Mouse (Mus musculus) gonadal fat pad, adult 2 months (tissue): ENCODE measurements around the gene Spindoc. TPM values are rescaled to one million over a fixed set of nuclear protein-coding genes. Genes with fewer than 3 reads are reported as not detected.
"Not testable (repeated sequence)": the region's sequence is repeated elsewhere in the genome, so short reads cannot be mapped to it uniquely, and the experiment has no call there.

Source experiments
- DNase-seq: peaks from one replicate; pipeline ENCODE4 v3.0.0-alpha.2; 2012; ENCODE audit warnings: low read depth
- polyA plus RNA-seq: library from polyadenylated mRNA; depleted of rRNA; stranded (reverse); fragments of >200 nt; gene quantifications from 2 replicates; pipeline ENCODE4 v1.2.3, GENCODE M21; 2012

Spindoc gene
- polyA plus RNA-seq, 1 experiment, result 14.7 TPM

GRCm38 (mm10) chr19:7398898-7399297, 16.1 kb upstream of the Spindoc start:
- DNase-seq, result not testable (repeated sequence)

- DNase-seq, result not testable (repeated sequence)
These were observed 14.4 kb upstream of the Spindoc start for GRCm38 (mm10) chr19:7396867-7397826.

- DNase-seq, result no peak
These were observed 5.7 kb upstream of the Spindoc start for GRCm38 (mm10) chr19:7388488-7388887.

- no peak for DNase-seq
These were observed 3.2 kb upstream of the Spindoc start for GRCm38 (mm10) chr19:7386042-7386441.

GRCm38 (mm10) chr19:7382248-7382902, 419 bp downstream of the Spindoc start:
- no peak for DNase-seq

- no peak for DNase-seq
These were observed 917 bp downstream of the Spindoc start for GRCm38 (mm10) chr19:7381906-7382247.

GRCm38 (mm10) chr19:7377639-7378038, 5.2 kb downstream of the Spindoc start:
- no peak for DNase-seq

GRCm38 (mm10) chr19:7374491-7374890, 8.3 kb downstream of the Spindoc start:
- no peak for DNase-seq

- not testable (repeated sequence) for DNase-seq
These were observed 13.3 kb downstream of the Spindoc start for GRCm38 (mm10) chr19:7369469-7369868.

- no peak for DNase-seq
These were observed 29.2 kb downstream of the Spindoc start for GRCm38 (mm10) chr19:7353636-7354035.

GRCm38 (mm10) chr19:7352809-7353495, 29.8 kb downstream of the Spindoc start:
- DNase-seq, result no peak

GRCm38 (mm10) chr19:7349993-7350392, 32.8 kb downstream of the Spindoc start:
- no peak for DNase-seq

GRCm38 (mm10) chr19:7345235-7345755, 37.5 kb downstream of the Spindoc start:
- DNase-seq, result no peak

GRCm38 (mm10) chr19:7342646-7343045, 40.1 kb downstream of the Spindoc start:
- no peak for DNase-seq

- DNase-seq, result peak; percentile 95
These were observed 41.0 kb downstream of the Spindoc start, which contains the start of gene Mark2 for GRCm38 (mm10) chr19:7341512-7342397. TSS of gene Mark2 (minus strand) at chr19:7341860.

GRCm38 (mm10) chr19:7340780-7341475, 41.9 kb downstream of the Spindoc start:
- no peak for DNase-seq

- DNase-seq, result no peak
These were observed 42.4 kb downstream of the Spindoc start for GRCm38 (mm10) chr19:7340371-7340779.

GRCm38 (mm10) chr19:7339867-7340266, 42.9 kb downstream of the Spindoc start:
- DNase-seq, result no peak

- DNase-seq, result no peak
These were observed 43.8 kb downstream of the Spindoc start for GRCm38 (mm10) chr19:7339026-7339425.

- no peak for DNase-seq
These were observed 44.9 kb downstream of the Spindoc start for GRCm38 (mm10) chr19:7337781-7338342.
